Mouse (Mus musculus): ENCODE results near the gene Por. TPM values are rescaled to one million over a fixed set of nuclear protein-coding genes. Genes with fewer than 3 reads are reported as not detected.

Gene Por
- total RNA-seq, 2 experiments from 2014 or later: 300 to 324 TPM

DNA sequence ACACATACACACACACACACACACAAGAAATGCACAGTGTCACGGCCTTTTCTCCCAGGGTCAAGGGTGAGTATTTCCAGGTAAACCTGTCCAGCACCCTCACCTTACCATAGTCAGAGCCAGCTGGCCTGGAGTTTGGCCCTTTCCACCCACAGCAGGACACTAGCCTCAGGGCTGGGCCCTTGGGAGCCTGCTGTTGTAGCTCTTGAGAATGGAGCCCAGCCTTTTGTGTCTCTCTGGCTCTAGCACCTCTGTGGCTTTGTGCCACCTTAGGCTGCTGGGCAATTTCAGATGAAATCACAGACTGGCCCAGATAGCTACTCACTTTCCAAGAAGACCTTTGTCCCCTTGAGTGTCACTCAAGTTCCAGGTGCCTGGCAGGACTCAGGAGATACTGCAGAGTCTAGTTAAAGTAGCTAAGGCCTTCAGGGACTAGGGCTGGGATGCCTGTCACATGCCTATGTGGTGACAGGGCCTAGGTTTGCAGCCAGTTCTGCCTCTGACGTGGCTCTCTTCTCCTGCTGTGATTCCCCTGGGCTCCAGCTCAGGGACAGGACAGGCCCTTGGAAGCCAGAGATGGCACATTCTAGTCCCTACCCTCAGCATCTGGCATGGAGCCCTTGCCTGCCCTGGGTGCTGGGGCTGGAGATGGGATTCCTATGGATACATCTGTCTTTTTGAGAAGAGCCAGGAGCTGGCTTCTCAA, 57.0 kb downstream of the Por start:
- peak; percentile 80 to 83 for DNase-seq

DNA sequence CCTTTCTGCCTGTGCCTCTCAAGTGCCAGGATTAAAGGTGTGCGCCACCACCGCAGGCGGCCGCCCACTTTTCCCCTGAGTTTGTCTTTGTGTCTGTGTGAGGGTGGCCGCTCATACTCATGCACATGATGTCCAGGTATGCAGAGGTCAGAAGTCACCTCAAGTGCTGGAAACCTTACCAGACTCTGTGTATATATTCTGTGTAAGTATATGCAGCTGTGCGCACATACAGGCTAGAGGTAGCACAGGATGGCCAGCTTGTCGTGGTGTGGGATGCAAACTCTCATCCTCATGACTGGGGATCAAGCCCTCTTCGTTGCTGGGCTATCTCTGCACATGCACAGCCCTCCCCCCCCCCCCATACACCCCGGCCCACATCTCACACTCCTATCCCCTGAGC, 58.0 kb downstream of the Por start:
- DNase-seq: no peak

DNA sequence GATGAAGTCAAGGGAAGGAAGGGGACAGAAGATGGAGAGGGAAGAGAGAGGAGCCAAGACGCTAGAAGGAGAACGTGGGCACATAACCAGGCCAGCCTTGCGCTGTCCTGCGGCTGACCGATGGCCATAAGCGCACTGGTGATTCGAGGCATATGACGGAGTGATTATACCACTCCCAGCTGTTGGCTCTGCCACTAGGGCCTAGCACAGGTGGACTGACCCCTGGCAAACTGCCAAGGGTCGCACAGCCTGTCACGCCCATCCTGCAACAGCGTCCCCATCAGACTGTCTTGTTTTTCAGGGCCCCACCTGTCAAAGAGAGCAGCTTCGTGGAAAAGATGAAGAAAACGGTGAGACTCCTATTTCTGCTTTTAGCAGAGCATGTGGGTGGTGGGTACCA, 58.5 kb downstream of the Por start:
- DNase-seq: no peak

DNA sequence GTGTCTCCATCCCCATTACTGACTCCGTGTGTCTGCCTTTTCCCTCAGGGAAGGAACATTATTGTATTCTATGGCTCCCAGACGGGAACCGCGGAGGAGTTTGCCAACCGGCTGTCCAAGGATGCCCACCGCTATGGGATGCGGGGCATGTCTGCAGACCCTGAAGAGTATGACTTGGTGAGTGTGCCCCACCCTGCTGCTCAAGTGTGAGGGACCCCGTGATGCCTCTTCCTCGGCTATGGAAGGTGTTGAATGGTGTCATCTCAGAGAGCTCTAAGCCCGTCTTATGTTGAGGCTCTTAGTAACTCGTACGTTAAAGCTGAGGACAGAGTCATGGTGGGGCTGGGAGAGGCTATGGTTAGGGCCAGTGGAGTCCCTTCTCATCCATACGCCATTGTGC, 59.5 kb downstream of the Por start:
- DNase-seq: no peak

DNA sequence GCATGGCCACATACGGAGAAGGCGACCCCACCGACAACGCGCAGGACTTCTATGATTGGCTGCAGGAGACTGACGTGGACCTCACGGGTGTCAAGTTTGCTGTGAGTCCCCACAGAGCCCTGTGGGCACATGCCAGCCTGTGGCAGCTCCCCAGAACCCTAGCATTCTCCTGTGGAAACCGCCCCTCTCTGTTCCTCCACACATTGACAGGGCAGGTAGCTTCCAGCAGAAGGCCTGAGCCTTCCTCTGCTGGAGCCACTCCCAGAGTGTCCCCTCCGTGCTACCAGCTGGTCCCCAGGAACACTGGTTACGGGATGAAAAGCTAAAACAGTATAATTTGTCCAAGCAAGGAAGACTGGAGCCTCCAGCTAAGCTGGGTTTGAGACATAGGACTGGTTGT, 60.4 kb downstream of the Por start:
- DNase-seq: no peak

DNA sequence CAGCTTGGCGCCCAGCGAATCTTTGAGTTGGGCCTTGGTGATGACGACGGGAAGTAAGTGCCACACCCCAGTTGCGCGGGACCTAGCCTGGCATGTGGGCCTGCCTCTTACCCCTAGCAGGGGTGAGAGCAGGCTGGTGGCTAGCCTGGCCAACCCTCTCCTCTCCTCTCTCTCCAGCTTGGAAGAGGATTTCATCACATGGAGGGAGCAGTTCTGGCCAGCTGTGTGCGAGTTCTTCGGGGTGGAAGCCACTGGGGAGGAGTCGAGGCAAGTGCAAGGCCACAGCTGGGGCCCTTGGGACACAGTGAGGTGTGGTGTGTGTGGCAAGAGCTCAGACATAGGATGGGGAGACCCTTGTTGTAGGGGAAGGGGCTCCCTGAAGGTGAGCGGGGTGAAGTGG, 61.1 kb downstream of the Por start:
- no peak for DNase-seq

DNA sequence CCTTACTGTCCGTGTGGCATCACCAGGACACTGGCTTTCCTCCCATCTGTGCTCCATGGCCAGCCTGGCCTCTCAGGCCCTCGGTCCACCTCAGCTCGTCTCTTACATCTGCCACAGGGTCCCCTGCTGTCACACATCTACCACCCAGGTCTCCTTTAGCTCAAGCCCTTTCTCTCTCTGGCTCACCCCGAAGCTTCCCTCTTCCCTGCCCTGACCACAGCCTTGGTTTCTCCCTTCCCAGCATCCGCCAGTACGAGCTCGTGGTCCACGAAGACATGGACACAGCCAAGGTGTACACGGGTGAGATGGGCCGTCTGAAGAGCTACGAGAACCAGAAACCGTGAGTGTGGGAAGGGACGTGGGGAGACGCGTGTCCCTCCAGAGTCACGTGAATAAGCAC, 61.5 kb downstream of the Por start:
- DNase-seq: no peak

DNA sequence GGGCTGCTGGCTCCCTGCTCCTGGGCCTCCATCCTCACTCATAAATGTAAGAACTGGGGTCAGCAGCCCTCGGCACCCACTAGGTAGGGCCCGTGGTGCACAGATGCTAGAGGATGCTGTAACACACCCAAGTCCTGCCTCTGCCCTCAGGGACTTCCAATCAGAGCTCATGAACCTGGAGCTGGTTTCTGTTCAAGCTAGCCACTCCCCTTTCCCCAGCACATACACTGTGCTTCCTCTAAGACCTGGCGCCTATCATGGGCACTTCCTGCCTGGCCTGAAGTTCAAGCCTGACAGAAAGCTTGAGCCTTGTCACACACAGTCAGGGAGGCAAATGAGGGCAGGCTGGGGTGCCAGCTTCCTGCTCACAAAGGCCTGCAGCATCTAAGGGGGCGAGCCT, 63.2 kb downstream of the Por start:
- no peak for DNase-seq

DNA sequence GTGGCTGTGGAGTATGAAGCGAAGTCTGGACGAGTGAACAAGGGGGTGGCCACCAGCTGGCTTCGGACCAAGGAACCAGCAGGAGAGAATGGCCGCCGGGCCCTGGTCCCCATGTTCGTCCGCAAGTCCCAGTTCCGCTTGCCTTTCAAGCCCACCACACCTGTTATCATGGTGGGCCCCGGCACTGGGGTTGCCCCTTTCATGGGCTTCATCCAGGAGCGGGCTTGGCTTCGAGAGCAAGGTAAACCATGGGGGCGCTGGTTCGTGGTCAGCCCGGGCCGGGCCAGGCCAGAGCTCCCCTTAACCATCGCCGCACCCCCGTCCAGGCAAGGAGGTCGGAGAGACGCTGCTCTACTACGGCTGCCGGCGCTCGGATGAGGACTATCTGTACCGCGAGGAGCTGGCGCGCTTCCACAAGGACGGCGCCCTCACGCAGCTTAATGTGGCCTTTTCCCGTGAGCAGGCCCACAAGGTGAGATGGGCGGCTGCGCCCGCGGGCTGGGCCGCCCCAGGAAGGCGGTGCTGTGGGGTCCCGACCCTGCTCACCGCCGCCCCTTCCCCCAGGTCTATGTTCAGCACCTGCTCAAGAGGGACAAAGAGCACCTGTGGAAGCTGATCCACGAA, 64.3 kb downstream of the Por start:
- no peak for DNase-seq

DNA sequence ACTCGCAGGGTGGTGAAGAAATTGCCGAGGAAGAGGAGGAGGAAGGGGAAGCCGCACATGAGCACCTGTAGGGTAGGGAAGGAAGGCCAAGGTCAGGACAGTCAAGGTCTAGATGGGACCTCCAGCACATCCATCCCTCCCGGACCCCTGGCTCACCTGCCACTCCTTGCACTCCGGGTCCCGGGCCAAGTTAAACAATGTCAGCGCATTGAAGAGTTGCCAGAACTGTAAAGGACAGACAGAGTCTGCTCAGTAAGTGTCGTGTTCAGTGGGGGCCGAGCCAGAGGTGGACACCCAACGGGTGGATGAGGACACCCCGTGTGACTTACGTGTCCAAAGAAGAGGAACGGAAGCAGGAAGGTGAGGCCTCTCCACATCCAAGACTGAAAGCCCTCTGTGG, 65.9 kb downstream of the Por start:
- no peak for DNase-seq

DNA sequence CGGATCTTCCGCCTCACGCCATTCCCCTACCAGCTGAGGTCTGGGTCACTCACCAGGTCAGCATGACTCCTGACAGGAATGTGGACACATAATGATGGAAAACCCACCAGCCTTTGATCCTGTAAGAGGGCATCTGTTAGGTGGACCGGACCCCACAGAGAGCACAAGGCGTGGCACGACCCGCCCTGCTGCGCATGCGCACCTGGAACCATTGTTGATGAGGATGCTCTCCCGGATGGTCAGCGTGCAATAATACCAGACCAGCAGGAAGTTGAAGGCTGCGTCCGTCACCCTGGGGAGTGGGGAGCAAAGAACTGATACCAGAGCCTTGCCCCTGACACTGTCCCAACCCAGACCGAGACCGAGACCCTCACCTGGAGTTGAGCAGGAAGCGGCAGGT, 66.7 kb downstream of the Por start:
- no peak for DNase-seq

DNA sequence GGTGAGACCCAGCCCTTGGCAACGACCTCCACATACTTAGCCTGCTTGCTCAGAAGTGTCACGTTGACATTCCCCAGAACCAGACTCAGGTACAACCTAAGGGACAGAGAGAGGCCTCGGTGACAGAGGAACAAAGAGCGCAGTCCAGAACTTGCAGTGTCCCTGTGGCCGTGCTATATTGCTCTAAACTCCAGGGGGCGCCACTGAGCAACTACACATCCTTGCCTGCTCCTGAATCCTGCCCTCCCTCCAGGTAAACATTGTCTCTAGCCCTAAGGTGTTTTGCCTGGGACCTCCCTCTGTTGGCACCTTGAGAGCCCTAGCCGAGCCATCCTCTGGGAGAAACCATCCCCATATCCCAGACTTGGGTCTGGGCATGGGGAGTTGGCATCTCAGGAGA, 67.3 kb downstream of the Por start:
- DNase-seq: no peak

DNA sequence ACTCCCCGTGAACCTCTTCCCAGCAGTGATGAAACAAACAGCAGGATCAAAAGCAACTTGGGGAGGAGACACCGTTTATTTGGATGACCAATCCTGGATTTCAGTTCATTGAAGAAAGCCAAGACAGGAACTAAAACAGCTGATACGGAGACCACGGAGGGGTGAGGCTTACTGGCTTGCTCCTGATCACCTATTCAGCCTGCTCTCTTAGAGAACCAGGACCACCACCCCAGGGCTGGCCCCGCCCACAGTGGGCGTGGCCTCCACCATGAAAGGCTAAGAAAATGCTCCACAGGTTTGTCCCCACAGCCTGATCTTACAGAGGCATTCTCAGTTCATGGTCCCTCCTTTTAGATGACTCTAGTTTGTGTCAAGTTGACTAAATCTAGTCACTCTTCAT, 68.4 kb downstream of the Por start:
- no peak for DNase-seq

DNA sequence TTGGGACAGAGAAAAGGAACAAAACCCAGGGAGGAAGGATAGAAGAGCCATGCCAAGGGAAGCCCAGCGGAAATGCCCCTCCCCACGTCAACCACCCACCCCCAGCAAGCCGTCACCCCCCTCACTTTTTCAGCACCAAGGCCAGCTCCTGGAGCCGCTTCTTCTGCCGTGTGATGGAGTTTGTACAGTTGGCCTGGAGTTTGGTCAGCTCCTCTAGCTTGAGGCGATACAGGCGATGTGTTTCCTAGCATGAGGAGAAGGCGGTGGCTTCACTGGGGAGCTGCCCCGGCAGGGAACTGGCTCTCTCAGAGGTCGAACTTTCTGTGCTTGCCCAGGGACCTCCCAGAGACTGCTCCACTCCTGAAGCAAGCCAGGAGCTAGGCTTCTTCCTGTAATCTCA, 72.3 kb downstream of the Por start:
- no peak for DNase-seq

DNA sequence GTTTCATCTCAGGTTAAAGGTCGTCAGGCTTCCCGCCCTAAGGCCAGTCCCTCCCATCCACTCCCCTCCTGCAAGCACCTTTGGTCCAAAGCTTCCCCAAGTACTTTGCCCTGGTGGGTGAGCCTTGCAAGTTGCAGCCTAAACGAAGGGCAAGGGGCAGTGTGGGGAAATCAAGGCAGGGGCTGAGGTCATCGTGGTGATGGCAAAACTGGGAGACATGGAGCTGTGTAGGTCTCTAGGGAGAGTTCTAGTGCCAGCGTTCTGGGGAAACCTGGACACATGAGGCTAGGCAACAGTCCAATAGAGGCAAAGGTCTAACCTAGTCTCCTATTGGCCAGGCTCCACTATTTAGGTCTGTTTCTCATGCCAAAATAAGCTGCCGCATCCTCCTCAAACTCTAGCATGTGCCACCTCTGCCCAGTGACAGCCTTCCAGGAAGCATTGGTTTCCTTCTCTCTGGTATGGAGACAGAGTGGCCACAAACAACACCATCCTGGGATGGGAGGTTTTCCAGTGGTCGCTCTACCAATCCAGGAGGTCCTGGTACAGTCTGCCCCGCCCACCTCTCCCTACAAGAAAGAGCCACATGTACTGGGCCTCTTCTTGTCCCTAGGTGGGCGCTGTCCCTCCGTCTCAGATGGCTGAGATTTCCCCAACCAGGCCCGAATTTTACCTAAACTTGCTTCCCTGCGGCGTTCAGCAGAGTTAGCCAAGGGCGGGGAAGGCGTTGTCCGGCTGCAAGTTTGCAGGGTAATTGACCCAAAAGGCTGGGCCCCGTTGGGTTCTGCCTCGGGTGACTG, 73.3 kb downstream of the Por start:
- peak in 1 of 2 experiments; percentile 53 for DNase-seq

DNA sequence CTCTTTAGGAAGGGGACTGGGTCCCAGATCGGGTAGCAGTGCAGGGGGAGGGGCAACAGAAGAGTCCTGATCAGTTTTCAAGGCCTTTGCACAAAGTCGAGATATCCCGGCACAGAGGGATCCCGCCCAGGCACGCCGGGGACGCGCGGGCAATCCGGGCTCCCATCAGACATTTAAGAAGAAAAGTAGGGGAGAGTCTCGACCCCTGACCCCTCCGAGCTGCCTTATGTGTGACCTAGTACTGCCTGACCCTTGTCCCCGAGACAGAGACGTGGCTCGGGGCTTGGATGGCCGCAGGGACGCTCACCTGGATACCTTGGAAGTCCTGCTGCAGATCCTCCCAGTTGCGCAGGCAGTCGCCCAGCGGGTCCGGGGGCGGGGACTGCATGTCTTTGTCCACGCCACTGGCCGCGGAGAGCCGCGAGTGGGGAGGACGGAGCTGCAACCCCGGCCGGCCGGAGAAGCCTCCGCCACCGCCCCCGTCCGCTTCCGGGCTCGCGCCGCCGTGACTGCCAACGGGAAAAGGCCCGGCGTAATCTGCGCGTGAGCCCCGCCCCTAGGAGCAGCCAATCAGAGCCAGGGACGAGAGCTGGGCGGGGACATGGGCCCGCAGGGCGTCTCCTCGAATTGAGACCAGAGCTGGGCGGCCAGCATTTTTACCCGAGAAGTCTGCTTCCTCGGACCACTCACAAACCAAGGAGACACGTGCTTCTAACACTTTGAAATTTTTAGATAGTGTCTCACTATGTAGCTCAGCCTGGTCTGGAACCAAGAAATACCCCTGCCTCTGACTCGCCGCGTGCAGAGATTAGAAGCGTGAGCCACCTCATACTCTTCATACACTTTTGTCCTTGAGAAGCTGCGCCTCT, 74.1 kb downstream of the Por start, which contains the start of gene Tmem120a:
Gene Tmem120a (minus strand): TSS at position 708 of the 869 bp plus-strand sequence.
- DNase-seq: peak; percentile 98

DNA sequence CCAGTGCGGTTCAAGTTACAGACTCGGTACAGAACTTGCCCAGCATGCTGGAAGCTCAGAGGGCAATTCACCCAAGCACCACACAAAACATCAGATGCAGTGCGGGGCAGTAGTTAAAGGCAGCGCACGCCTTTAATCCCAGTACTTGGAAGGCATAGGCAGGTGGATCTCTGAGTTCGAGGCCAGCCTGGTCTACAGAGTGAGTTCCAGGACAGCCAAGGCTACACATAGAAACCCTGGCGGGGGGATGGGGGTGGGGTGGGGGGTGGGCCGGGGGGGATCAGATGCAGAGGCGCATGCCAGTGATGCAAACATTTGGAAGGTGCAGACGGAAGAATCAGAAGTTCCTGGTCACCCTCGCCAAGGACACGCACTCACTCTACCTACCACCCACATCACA, 74.9 kb downstream of the Por start:
- DNase-seq: no peak

DNA sequence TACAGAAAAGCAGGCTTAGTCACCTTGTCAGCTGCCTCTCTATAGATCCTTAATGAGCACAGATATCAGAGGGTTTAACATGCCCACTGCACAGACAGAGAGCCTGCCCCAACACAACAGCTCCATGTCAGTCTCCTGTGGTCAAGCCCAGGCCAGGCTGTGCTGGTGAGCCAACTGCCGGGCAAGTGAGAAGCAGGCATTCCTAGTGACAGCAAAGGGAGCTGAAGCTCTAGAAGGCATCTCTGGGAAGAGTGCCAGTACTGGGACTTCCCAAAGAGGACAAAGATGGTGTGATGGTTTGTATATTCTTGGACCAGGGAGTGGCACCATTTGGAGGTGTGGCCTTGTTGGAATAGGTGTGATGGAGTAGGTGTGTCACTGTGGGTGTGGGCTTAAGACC, 81.2 kb downstream of the Por start:
- no peak for DNase-seq

DNA sequence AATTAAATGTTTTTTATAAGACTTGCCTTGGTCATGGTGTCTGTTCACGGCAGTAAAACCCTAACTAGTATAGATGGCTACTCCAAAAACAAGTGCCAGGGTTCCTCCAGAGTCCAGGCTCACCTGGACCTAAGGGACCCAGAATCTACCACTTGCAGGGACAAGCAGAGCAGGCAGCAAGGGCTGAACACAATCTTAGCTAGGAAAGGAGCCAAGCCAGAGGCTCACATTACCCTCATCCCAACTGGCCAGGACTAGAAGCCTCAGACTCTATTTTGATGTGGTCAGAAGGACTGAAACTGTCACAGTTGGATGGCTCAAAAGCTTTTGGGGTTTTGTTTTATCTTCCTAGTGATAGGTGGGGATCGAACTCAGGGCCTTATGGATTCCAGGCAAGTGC, 81.8 kb downstream of the Por start:
- DNase-seq: no peak

DNA sequence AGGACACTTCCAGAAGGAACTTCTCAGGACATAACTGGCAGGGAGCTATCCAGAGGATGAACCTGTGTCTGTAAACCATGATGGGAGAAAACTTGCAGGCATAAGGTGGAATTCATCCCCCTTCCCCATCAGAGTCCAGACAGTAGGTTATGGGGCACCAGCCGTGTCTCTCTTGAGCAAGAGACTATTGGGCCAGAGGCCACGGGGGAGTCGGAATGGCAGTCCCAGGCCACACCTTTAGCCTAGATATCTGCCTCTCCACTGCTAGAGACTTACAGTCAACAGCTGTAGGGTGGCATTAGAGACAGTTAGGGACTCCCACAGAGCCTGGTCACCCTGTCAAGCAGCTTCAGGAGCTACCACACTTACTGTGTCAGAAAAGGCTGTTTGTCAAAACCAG, 92.0 kb downstream of the Por start:
- DNase-seq: peak in 1 of 2 experiments; percentile 45

DNA sequence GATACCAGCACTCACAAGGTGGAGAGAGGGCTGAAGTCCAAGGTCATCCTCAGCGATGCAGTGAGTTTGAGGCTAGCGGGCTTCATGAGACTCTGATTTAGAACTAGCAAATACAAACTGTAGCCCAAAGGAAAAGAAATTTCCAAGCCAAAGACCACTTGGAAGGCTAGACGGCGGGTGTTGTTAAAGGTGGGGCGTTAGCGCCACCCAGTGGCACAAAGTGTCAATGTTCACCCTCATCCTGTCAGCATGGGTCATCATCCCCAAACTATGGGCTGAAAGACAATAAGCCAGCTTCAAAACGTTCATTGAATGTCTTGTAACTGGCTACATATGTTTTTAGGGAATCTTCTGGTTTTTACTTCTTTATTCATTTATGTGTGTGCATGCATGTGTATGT, 93.7 kb downstream of the Por start:
- peak; percentile 68 to 78 for DNase-seq

DNA sequence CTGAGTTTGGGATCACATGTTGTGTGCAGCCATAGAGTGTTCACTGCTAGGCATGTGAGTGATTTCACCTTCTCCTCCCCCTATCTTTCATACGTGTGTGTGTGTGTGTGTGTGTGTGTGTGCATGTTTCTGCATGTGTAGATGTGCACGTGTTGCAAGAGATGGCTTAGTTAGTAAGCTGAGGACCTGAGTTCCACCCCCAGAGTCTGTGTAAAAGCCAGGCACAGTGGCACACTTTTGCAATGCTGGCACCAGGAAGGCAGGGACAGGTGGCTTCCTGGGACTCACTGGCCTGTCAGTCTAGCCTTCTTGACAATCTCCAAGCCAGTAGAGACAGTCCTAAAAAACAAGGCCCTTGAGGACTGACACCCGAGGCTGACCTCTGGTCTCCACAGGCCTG, 95.1 kb downstream of the Por start:
- DNase-seq: no peak
